Mouse (Mus musculus): ENCODE results near the gene Gkn2.

Gene Gkn2

GRCm38 (mm10) chr6:87373057-87373456 is at the start of gene Gkn2:
Gene Gkn2, plus strand, starts transcription at chr6:87373357.
- DNase-seq (ENCODE audit: low read depth, low spot score): no peak

GRCm38 (mm10) chr6:87323381-87323780 is 49.8 kb upstream of the Gkn2 start:
- DNase-seq (ENCODE audit: low read depth, low spot score): peak; percentile 66

DNA sequence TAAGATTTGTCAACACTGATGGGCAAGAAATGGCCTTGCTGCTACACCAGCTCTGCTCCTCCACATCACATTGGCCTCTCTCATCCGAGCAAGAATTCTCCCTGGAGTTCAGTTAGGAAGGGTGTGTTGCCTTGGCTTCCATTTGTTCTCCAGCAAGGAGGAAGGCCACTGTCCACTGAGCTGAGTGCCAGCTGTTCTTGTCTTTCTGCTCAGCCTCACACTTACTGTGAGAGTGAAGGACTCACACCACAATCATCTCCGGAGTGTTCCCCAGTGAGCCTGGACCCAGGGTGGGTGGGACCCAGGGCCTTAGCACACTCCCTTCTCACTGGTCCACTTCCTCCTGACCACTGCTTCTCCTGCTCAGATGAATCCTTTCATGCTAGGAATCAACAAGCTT is 46.2 kb upstream of the Gkn2 start:
- no peak for DNase-seq (ENCODE audit: low read depth, low spot score)

GRCm38 (mm10) chr6:87328265-87329173 is 44.6 kb upstream of the Gkn2 start:
- peak; percentile 40 for DNase-seq (ENCODE audit: low read depth, low spot score)

- no peak for DNase-seq (ENCODE audit: low read depth, low spot score)
Measured at GRCm38 (mm10) chr6:87332380-87332779, 40.8 kb upstream of the Gkn2 start.

- DNase-seq (ENCODE audit: low read depth, low spot score): peak; percentile 78
Measured at GRCm38 (mm10) chr6:87334361-87335090, 38.6 kb upstream of the Gkn2 start.

- DNase-seq (ENCODE audit: low read depth, low spot score): peak; percentile 52
Measured at GRCm38 (mm10) chr6:87335091-87335934, 37.8 kb upstream of the Gkn2 start, which contains the start of gene Antxr1. Gene Antxr1, minus strand, starts transcription at chr6:87335821.

DNA sequence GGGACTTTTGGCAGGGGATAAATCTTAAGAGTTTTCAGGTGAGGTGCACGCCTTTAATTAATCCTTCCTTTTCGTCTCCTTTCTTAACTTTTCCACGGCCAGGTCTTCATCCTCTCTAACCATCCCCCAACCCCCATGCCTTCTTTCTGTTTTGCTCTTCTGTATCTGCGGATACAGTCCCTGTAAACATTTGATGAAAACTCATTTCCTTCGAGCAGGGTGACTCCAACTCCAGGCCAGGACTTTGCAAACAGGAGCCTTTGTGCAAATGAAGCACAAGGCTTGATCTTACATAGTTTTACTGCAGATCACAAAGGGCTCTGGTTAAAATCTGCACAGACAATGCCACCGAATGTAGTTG is 37.2 kb upstream of the Gkn2 start:
- no peak for DNase-seq (ENCODE audit: low read depth, low spot score)

DNA sequence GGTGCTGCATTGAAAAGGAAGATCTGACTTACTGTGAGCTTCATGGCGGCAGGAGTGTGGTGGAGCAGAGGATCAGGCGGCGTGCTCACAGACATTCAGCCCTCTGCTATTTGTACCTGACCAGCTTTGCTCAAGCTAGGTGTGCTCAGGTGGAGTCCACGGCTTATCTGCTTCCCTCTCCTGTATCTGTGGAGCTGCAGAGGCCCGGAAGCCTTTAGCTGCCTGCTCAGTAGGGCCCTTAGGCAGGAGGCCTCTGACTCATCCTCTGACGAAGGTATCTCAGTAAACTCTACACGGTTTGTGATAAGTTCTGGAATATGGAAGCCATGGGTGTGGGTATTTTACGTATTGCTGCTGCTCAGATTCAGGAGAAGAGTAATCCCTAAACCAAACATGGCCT is 22.3 kb upstream of the Gkn2 start, which contains the start of gene Gkn1:
Gene Gkn1 (minus strand): TSS at position 114 of the 400 bp plus-strand sequence.
- no peak for DNase-seq (ENCODE audit: low read depth, low spot score)

DNA sequence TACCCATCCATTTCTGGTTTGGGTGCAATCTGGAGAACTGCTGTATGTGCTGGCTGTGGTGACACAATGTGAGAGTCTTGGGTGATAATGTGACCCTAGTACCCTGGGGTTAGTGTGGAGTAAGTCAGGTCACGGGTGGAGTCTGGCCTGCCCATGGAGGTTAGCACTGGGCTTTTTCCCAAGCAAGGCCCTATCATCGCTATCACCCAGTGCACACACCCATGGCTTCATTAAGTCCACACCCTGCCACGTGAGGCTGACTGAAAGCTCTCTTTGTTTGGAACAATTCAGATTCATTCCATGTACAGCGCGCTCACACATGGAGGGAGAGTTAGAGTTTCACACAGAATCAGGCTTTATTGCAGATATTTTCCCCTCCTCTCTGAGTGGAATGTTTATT is 18.7 kb upstream of the Gkn2 start:
- peak; percentile 72 for DNase-seq (ENCODE audit: low read depth, low spot score)

- peak; percentile 53 for DNase-seq (ENCODE audit: low read depth, low spot score)
Measured at GRCm38 (mm10) chr6:87369223-87369622, 3.9 kb upstream of the Gkn2 start.

- DNase-seq (ENCODE audit: low read depth, low spot score): peak; percentile 63
Measured at GRCm38 (mm10) chr6:87383926-87384691, 11.0 kb downstream of the Gkn2 start.

- peak; percentile 74 for DNase-seq (ENCODE audit: low read depth, low spot score)
Measured at GRCm38 (mm10) chr6:87384761-87385160, 11.6 kb downstream of the Gkn2 start.

DNA sequence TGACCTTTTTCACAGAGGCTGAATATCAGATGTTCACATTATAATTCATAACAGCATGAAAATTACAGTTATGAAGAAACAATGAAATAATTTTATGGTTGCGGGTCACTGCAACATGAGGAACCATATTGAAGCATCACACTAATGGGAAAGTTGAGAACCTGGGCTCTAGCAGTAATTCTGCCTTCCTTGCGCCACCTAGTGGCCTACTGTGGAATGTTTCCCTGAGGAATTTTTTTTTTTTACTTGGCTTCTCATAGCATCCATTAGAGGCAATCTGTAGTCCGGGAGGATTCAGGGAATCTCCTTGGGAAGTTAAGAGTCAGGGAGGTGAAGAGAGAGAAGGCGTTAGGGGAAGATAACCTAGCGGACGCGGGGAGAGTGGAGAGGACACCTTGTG is 13.0 kb downstream of the Gkn2 start:
- DNase-seq (ENCODE audit: low read depth, low spot score): peak; percentile 79

DNA sequence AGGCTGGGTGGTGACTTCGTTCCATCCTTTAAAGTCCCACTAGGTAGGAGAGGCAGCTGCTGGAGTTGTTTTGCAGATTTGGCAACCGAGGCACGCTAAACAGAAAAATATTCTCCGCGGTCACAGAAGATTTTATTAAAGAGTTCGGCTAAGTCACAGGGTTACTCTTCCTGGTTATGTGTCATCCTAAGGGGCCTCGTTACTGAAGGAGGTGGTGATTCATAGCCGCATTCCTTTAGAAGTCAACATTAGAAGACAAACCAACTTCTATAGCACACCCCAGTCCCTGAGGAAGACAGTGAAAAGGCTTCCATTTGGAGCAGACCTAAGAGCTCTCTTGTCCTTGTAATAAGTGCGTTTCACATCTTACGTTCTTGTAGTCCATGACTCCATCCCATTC is 13.5 kb downstream of the Gkn2 start:
- DNase-seq (ENCODE audit: low read depth, low spot score): no peak

GRCm38 (mm10) chr6:87388877-87389276 is 15.7 kb downstream of the Gkn2 start, which contains the start of gene Gkn3:
Gene Gkn3, minus strand, starts transcription at chr6:87388935.
- DNase-seq (ENCODE audit: low read depth, low spot score): no peak

- no peak for DNase-seq (ENCODE audit: low read depth, low spot score)
Measured at GRCm38 (mm10) chr6:87389455-87389989, 16.4 kb downstream of the Gkn2 start.

- no peak for DNase-seq (ENCODE audit: low read depth, low spot score)
Measured at GRCm38 (mm10) chr6:87393466-87394205, 20.5 kb downstream of the Gkn2 start.

DNA sequence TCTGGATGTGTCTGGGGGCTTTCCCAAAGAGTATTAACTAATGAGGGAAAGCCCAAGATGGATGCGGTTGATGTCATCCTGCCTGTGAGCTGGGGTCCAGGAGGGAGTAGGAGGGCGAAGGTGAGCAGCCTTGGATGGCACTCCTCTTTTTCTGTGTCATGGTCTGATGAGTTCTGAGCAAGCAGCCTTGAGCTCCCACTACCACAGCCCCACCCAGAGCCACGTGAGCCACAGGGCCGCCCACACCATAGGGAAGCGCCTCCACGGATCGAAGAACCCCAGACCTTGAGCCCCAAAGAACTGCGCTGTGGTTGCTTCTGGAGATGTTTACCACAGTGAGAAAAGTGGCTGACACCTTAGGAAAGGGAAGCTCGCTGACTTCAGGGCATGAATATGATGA is 21.6 kb downstream of the Gkn2 start:
- no peak for DNase-seq (ENCODE audit: low read depth, low spot score)

- DNase-seq (ENCODE audit: low read depth, low spot score): peak; percentile 81
Measured at GRCm38 (mm10) chr6:87399137-87399536, 26.0 kb downstream of the Gkn2 start.
